8 mouse cellular contexts compared by ENCODE assay signal in the genomic region with DNA sequence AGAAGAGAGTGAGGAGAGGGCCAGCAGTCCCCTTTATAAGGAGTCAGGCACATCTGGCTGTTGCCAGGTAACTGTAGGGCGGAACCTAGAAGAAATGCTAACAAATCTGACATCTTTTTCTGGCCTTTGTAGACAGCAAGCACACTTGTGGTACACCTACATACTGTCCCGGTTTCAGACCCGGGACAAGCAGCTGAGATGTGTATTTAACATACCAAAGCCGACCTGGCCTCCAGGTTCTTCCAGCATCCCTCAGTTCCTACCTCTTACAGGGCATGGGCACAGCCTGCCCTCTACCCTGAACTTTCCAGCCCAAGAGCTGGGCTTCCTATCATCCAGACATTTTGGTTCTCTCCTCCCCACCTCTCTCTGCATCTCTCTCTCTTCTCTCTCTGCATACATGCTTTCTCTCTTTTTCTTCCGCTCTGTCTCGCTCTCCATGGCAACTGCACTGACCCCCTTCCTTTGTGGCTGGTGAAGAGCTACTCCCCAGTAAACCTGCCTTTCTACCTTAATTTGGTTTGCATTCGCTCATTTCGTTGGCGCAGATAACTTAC. TPM values are rescaled to one million over a fixed set of nuclear protein-coding genes. Genes with fewer than 3 reads are reported as not detected.
DNase-seq lines count a peak whose midpoint lies in the region; ATAC-seq and TF ChIP-seq lines count a peak whose summit lies in the region.

No protein-coding gene starts in this region.

- TF ChIP-seq EP300 in lung, postnatal 0 days (IDR thresholded peaks at IDR 0.05): no peak

- ATAC-seq in lung, postnatal 0 days: no peak
- ATAC-seq in forebrain, postnatal 0 days: peak; percentile 79
- ATAC-seq in frontal cortex, adult (ENCODE audit: low TSS enrichment): no peak

- DNase-seq in lung, postnatal 0 days (ENCODE audit: low spot score): no peak
- no peak for DNase-seq in lung, adult 2 months
- DNase-seq in forebrain, postnatal 0 days: peak; percentile 53
- peak; percentile 20 for DNase-seq in thymus, postnatal 4 days
- DNase-seq in urinary bladder, postnatal 25 days (ENCODE audit: low spot score): no peak
- DNase-seq in layer of hippocampus, postnatal 14 days (ENCODE audit: low spot score in 2 of 2): no peak

- H3K79me2 ChIP-seq in macrophage (ENCODE audit: inconsistent target): no peaks in the 10 kb centered on the region

- peak overlapping the region; percentile 45 for H3K4me2 ChIP-seq in lung, postnatal 0 days (replicated peaks; ENCODE audit: low read depth, low read length)
- peak overlapping the region; percentile 27 for H3K4me2 ChIP-seq in forebrain, postnatal 0 days (ENCODE audit: low read depth)

- no peak overlapping the region; the same call in 1 of the 2 replicates for H3K4me3 ChIP-seq in lung, postnatal 0 days (ENCODE audit: low read depth, low read length)
- H3K4me3 ChIP-seq in lung, adult 2 months (replicated peaks; ENCODE audit: extremely low read depth, low read depth, low read length): no peak overlapping the region
- H3K4me3 ChIP-seq in forebrain, postnatal 0 days (ENCODE audit: low read depth, low read length): no peak overlapping the region
- H3K4me3 ChIP-seq in macrophage (ENCODE audit: inconsistent target): peak overlapping the region; percentile 2; the same call in 1 of the 2 replicates

- H3K36me3 ChIP-seq in lung, postnatal 0 days (ENCODE audit: insufficient read depth, low read length): no peaks in the 10 kb centered on the region
- no peaks in the 10 kb centered on the region for H3K36me3 ChIP-seq in forebrain, postnatal 0 days (ENCODE audit: insufficient read depth)
- no peaks in the 10 kb centered on the region for H3K36me3 ChIP-seq in macrophage (ENCODE audit: inconsistent target)

- 27% methylated on average over 9 of the region's 9 CpGs for WGBS in lung, postnatal 0 days
- 31% methylated on average over 9 of the region's 9 CpGs for WGBS in lung, adult 2 months
- WGBS in forebrain, postnatal 0 days: 21% methylated on average over 9 of the region's 9 CpGs
- WGBS in macrophage (ENCODE audit: missing documents): 33% methylated on average over 9 of the region's 9 CpGs

- H3K27me3 ChIP-seq in lung, postnatal 0 days (replicated peaks; ENCODE audit: insufficient read depth, low read length): no peaks in the 10 kb centered on the region
- no peaks in the 10 kb centered on the region for H3K27me3 ChIP-seq in forebrain, postnatal 0 days (ENCODE audit: insufficient read depth, low read length)

- H3K4me1 ChIP-seq in lung, postnatal 0 days (ENCODE audit: insufficient read depth, low read depth, low read length): no peaks in the 10 kb centered on the region
- no peaks in the 10 kb centered on the region for H3K4me1 ChIP-seq in lung, adult 2 months (ENCODE audit: control insufficient read depth, insufficient read depth, low read length)
- peaks cover 4% of the 10 kb centered on the region; the same call in 1 of the 2 replicates for H3K4me1 ChIP-seq in forebrain, postnatal 0 days (ENCODE audit: insufficient read depth)

- H3K27ac ChIP-seq in lung, postnatal 0 days (ENCODE audit: low read length): no peak overlapping the region
- H3K27ac ChIP-seq in forebrain, postnatal 0 days (ENCODE audit: low read depth, low read length): peak overlapping the region; percentile 66
- H3K27ac ChIP-seq in macrophage: peak overlapping the region; percentile 72

- no peak for TF ChIP-seq CTCF in lung, postnatal 0 days (IDR thresholded peaks at IDR 0.05)
- no peak for TF ChIP-seq CTCF in lung, adult 2 months (IDR thresholded peaks at IDR 0.05; ENCODE audit: insufficient read depth, low read length)
- TF ChIP-seq CTCF in forebrain, postnatal 0 days (IDR thresholded peaks at IDR 0.05; ENCODE audit: low read depth): no peak

- H3K9ac ChIP-seq in lung, postnatal 0 days (replicated peaks; ENCODE audit: low read depth): no peak overlapping the region
- H3K9ac ChIP-seq in forebrain, postnatal 0 days: 0 out of 2 replicates have a peak overlapping the region, but pooled peaks have one; percentile 14

- TF ChIP-seq POLR2A in lung, adult 2 months (IDR thresholded peaks at IDR 0.05; ENCODE audit: borderline replicate concordance, extremely low read depth, low read depth, low read length): no peak

- no peaks in the 10 kb centered on the region for H3K9me3 ChIP-seq in lung, postnatal 0 days (ENCODE audit: low read length)
- H3K9me3 ChIP-seq in forebrain, postnatal 0 days (ENCODE audit: low read length): no peaks in the 10 kb centered on the region

RNA-seq across cellular contexts. Expression of a gene that starts 18.1 kb away (rescaled TPM):
- polyA plus RNA-seq in lung, postnatal 0 days (2015; fragmentation: Nextera tagmentation; extraction: Ambion mirVana): 4.0 and 4.9 TPM in 2 replicates
- polyA plus RNA-seq in lung, adult 2 months (2012; rRNA removed): 1.0 and 1.1 TPM in 2 replicates
- total RNA-seq in forebrain, postnatal 0 days (2014; rRNA removed): 9.5 TPM in 2 replicates
- polyA plus RNA-seq in forebrain, postnatal 0 days (2015; fragmentation: Nextera tagmentation; extraction: Ambion mirVana): 9.3 and 10.2 TPM in 2 replicates
- 10 to 100 TPM in 6 of 26 experiments, 1 to 10 TPM in 17, under 1 TPM in 3; 0.45 to 22.3 (median 3.8) TPM for total RNA-seq in macrophage (2018; cell fraction: chromatin; rRNA removed)
- total RNA-seq in macrophage (2018; cell fraction: cytosol; rRNA removed): 10 to 100 TPM in 24 of 26 experiments, 1 to 10 TPM in 2; 9.1 to 33.0 (median 18.9) TPM
- 10 to 100 TPM in 3 of 26 experiments, 1 to 10 TPM in 23; 2.5 to 14.3 (median 5.3) TPM for total RNA-seq in macrophage (2018; cell fraction: nucleus; rRNA removed)
- 30.0 to 56.0 TPM (median 46.8 TPM) in 3 replicates for polyA plus RNA-seq in macrophage (2018)
- 1 to 10 TPM; 6.0 to 6.4 TPM for total RNA-seq in layer of hippocampus, postnatal 14 days (2021)

RNA-seq across cellular contexts. Expression of a gene that starts 44.3 kb away (rescaled TPM):
- 14.0 and 16.3 TPM in 2 replicates for polyA plus RNA-seq in lung, postnatal 0 days (2015; fragmentation: Nextera tagmentation; extraction: Ambion mirVana)
- 8.0 and 16.1 TPM in 2 replicates for polyA plus RNA-seq in lung, adult 2 months (2012; rRNA removed)
- total RNA-seq in forebrain, postnatal 0 days (2014; rRNA removed): 95.4 and 109 TPM in 2 replicates
- polyA plus RNA-seq in forebrain, postnatal 0 days (2015; fragmentation: Nextera tagmentation; extraction: Ambion mirVana): 25.0 and 32.0 TPM in 2 replicates
- total RNA-seq in macrophage (2018; cell fraction: chromatin; rRNA removed): 100 to 1,000 TPM; 139 to 418 (median 222) TPM
- total RNA-seq in macrophage (2018; cell fraction: cytosol; rRNA removed): 10 to 100 TPM; 29.3 to 79.3 (median 55.6) TPM
- 100 to 1,000 TPM in 22 of 26 experiments, 10 to 100 TPM in 4; 81.2 to 270 (median 124) TPM for total RNA-seq in macrophage (2018; cell fraction: nucleus; rRNA removed)
- 51.6 to 87.8 TPM (median 81.8 TPM) in 3 replicates for polyA plus RNA-seq in macrophage (2018)
- total RNA-seq in layer of hippocampus, postnatal 14 days (2021): 100 to 1,000 TPM; 121 to 125 TPM

Comparison
In these comparisons a context has a peak if more than half of its experiments do, and no peak if none do; other contexts are left out.
1. DNase-seq: peak in forebrain, postnatal 0 days (single experiment) and thymus, postnatal 4 days (single experiment); none in lung, postnatal 0 days (single experiment), lung, adult 2 months (single experiment), urinary bladder, postnatal 25 days (single experiment) and layer of hippocampus, postnatal 14 days (0 of 2).